8 mouse cellular contexts compared by ENCODE assay signal in the genomic region with DNA sequence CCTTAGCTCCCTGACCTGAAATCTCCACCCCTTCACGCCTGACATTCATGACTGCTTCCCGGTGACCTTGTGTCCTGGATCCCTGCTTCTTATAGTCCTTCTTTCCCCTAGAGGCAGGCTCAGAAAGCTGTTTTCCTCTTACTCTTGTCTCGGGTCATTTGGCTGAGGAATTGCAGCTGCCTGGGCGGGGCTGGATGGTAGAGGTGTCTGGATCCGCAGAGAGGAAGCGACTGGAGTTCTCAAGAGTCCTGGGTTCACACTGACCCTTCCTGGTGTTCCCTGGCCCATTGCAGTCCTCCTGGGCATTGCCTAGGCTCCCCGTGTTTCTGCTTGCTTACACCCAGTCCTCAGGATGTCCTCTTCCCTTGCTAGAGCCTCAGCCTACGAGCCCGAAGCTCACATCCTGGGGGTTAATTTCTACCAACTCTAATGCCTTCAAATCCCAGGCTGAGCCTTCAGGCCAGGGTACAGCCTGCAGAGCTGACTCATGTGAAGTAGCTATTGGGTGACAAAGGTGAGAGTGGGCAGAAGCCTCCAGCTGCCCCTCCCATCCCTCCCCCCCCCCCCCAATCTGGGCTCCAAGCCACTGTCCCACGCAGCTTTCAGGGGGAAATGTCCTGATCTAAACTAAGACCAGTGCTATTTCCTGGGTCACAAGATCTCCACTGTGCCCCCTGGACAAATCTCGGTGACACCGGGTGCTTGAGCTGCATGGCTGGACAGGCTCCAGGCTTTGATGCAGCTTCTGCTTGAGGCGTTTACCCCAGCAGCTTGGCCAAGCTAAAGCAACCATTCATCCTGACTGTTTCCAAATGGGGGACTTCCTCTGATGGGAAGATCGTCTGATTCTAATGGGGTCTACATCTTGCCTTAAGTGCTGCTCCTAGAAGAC. TPM values are rescaled to one million over a fixed set of nuclear protein-coding genes. Genes with fewer than 3 reads are reported as not detected.
DNase-seq lines count a peak whose midpoint lies in the region; ATAC-seq and TF ChIP-seq lines count a peak whose summit lies in the region.

No protein-coding gene starts in this region.

- DNase-seq in 3134 (ENCODE audit: extremely low read depth, insufficient read length, low spot score), result peak; percentile 82
- no peak for DNase-seq in G1E (ENCODE audit: low spot score)
- peak; percentile 53 for DNase-seq in liver
- no peak for DNase-seq in left cerebral cortex, adult 11 months (ENCODE audit: low spot score)
- no peak for DNase-seq in right cerebral cortex, postnatal 14 days

- TF ChIP-seq CTCF in G1E (IDR thresholded peaks at IDR 0.05; ENCODE audit: low read depth, low read length), result no peak
- no peak for TF ChIP-seq CTCF in embryonic fibroblast, embryonic 13.5 days (IDR thresholded peaks at IDR 0.05; ENCODE audit: borderline replicate concordance, insufficient read depth, low read length)

- H3K4me3 ChIP-seq in G1E (ENCODE audit: low read depth, low read length), result peak overlapping the region; percentile 19; the same call in 1 of the 2 replicates
- H3K4me3 ChIP-seq in embryonic fibroblast, embryonic 13.5 days (ENCODE audit: insufficient read depth, low read length), result peak overlapping the region; percentile 1; the same call in 1 of the 2 replicates
- peak overlapping the region; percentile 37 for H3K4me3 ChIP-seq in hindbrain, embryonic 12.5 days
- peak overlapping the region; percentile 30 for H3K4me3 ChIP-seq in neural tube, embryonic 14.5 days (ENCODE audit: low read depth, low read length)

- no peak for ATAC-seq in G1E (ENCODE audit: extremely low read depth, insufficient number of reproducible peaks, low FRiP score, poor library complexity, severe bottlenecking)
- peak; percentile 17 for ATAC-seq in hindbrain, embryonic 12.5 days (ENCODE audit: low FRiP score)
- 0 out of 2 replicates have a peak, but pooled peaks have one; percentile 13 for ATAC-seq in neural tube, embryonic 14.5 days (ENCODE audit: low read depth)

- no peaks in the 10 kb centered on the region for H3K27me3 ChIP-seq in G1E (ENCODE audit: insufficient read depth, low read length)
- H3K27me3 ChIP-seq in hindbrain, embryonic 12.5 days, result no peaks in the 10 kb centered on the region
- H3K27me3 ChIP-seq in neural tube, embryonic 14.5 days (ENCODE audit: control insufficient read depth, insufficient read depth, low read length), result no peaks in the 10 kb centered on the region

- no peaks in the 10 kb centered on the region for H3K9me3 ChIP-seq in G1E (replicated peaks)
- H3K9me3 ChIP-seq in hindbrain, embryonic 12.5 days (replicated peaks), result 0 out of 2 replicates have a peak, but pooled peaks cover 2% of the 10 kb centered on the region
- H3K9me3 ChIP-seq in neural tube, embryonic 14.5 days (ENCODE audit: control insufficient read depth, low read length), result no peaks in the 10 kb centered on the region

- no peak overlapping the region for H3K27ac ChIP-seq in embryonic fibroblast, embryonic 13.5 days (ENCODE audit: insufficient read depth, low read length)
- no peak overlapping the region for H3K27ac ChIP-seq in hindbrain, embryonic 12.5 days
- H3K27ac ChIP-seq in neural tube, embryonic 14.5 days (ENCODE audit: low read depth, low read length), result peak overlapping the region; percentile 55; the same call in 1 of the 2 replicates

- 29% methylated on average over 14 of the region's 14 CpGs for WGBS in hindbrain, embryonic 12.5 days
- 16% methylated on average over 14 of the region's 14 CpGs for WGBS in neural tube, embryonic 14.5 days

- peaks cover 63% of the 10 kb centered on the region for H3K4me1 ChIP-seq in G1E (ENCODE audit: insufficient read depth, low read depth, low read length)
- 0 out of 2 replicates have a peak, but pooled peaks cover 4% of the 10 kb centered on the region for H3K4me1 ChIP-seq in embryonic fibroblast, embryonic 13.5 days (ENCODE audit: control insufficient read depth, insufficient read depth, low read length)
- peaks cover 27% of the 10 kb centered on the region for H3K4me1 ChIP-seq in hindbrain, embryonic 12.5 days
- 0 out of 2 replicates have a peak, but pooled peaks cover 9% of the 10 kb centered on the region for H3K4me1 ChIP-seq in neural tube, embryonic 14.5 days (ENCODE audit: control insufficient read depth, insufficient read depth, low read length)

- TF ChIP-seq POLR2A in embryonic fibroblast, embryonic 13.5 days (IDR thresholded peaks at IDR 0.05; ENCODE audit: low read depth, low read length), result no peak

- no peaks in the 10 kb centered on the region for H3K36me3 ChIP-seq in G1E (replicated peaks)
- no peaks in the 10 kb centered on the region for H3K36me3 ChIP-seq in hindbrain, embryonic 12.5 days
- H3K36me3 ChIP-seq in neural tube, embryonic 14.5 days (ENCODE audit: control insufficient read depth, insufficient read depth, low read length), result no peaks in the 10 kb centered on the region

- H3K4me2 ChIP-seq in hindbrain, embryonic 12.5 days (replicated peaks), result peak overlapping the region; percentile 68
- peak overlapping the region; percentile 69 for H3K4me2 ChIP-seq in neural tube, embryonic 14.5 days (ENCODE audit: low read depth, low read length)

- H3K9ac ChIP-seq in hindbrain, embryonic 12.5 days, result peak overlapping the region; percentile 49; the same call in 1 of the 2 replicates
- H3K9ac ChIP-seq in neural tube, embryonic 14.5 days (replicated peaks; ENCODE audit: low read depth, low read length), result peak overlapping the region; percentile 45; the same call in 1 of the 2 replicates

RNA-seq across cellular contexts. Expression of a gene that starts 36.1 kb away (rescaled TPM):
- total RNA-seq in G1E (2014; fragmentation: Nextera tagmentation) (32.1 and 75.1 TPM in 2 replicates), G1E (2017) (49.8 and 52.7 TPM in 2 replicates)
- 62.5 and 76.5 TPM in 2 replicates for polyA plus RNA-seq in G1E (2012)
- polyA plus RNA-seq in embryonic fibroblast, embryonic 13.5 days (2011; ENCODE audit: insufficient read length, low read depth, missing spikeins), result 12.9 and 25.2 TPM in 2 replicates
- polyA plus RNA-seq in hindbrain, embryonic 12.5 days (2016; fragmentation: Nextera tagmentation; extraction: Ambion mirVana), result 21.4 and 22.0 TPM in 2 replicates
- 7.6 and 10.2 TPM in 2 replicates for polyA plus RNA-seq in neural tube, embryonic 14.5 days (2014; fragmentation: Nextera tagmentation; extraction: Ambion mirVana)

Comparison
In these comparisons a context has a peak if more than half of its experiments do, and no peak if none do; other contexts are left out.
1. DNase-seq: peak in 3134 (single experiment) and liver (single experiment); none in G1E (single experiment), left cerebral cortex, adult 11 months (single experiment) and right cerebral cortex, postnatal 14 days (single experiment).
2. Peak in every context shown above with its lines, with median percentiles within 50 percentile points of each other: H3K4me3 ChIP-seq.